Mouse (Mus musculus) MEL (cell line): ENCODE measurements around the gene Numbl. TPM values are rescaled to one million over a fixed set of nuclear protein-coding genes. Genes with fewer than 3 reads are reported as not detected.

Experiments used
- DNase-seq: peaks from one replicate; pipeline ENCODE4 v3.0.0; 2011; ENCODE audit warnings: low read depth, low spot score
- H3K27ac ChIP-seq: 2 replicates; pipeline ENCODE4 v1.5.1; 2012; ENCODE audit warnings: low read depth, mild to moderate bottlenecking, control low read depth, low read length, moderate library complexity; ENCODE audit not compliant: control insufficient read depth
- H3K27me3 ChIP-seq, 2 experiments: fragments of 150-350 bp in 1 of 2; sonication (generic) in 1 of 2; 2 replicates each; pipeline ENCODE4 v1.6.1; 2012; ENCODE audit warnings: low read length in 2 of 2, mild to moderate bottlenecking in 2 of 2, improper control_type of control experiment in 1 of 2, moderate library complexity in 1 of 2; ENCODE audit not compliant: insufficient read depth in 2 of 2, control insufficient read depth in 1 of 2
- H3K36me3 ChIP-seq, 2 experiments: 2 replicates each; pipeline ENCODE4 v1.6.1; 2012 to 2014; ENCODE audit warnings: low read length in 2 of 2, improper control_type of control experiment in 1 of 2, inconsistent platforms in 1 of 2, mild to moderate bottlenecking in 1 of 2; ENCODE audit not compliant: insufficient read depth in 2 of 2, control insufficient read depth in 1 of 2
- H3K4me1 ChIP-seq, 2 experiments: fragments of 150-350 bp in 1 of 2; sonication (generic) in 1 of 2; 2 replicates each; pipeline ENCODE4 v1.6.1; 2012; ENCODE audit warnings: low read length in 2 of 2, improper control_type of control experiment in 1 of 2, mild to moderate bottlenecking in 1 of 2; ENCODE audit not compliant: insufficient read depth in 2 of 2, control insufficient read depth in 1 of 2
- H3K4me3 ChIP-seq, 2 experiments: fragments of 150-350 bp in 1 of 2; sonication (generic) in 1 of 2; 2 replicates each; pipeline ENCODE4 v1.5.1; 2012; ENCODE audit warnings: low read depth in 2 of 2, low read length in 2 of 2, mild to moderate bottlenecking in 2 of 2, moderate library complexity in 2 of 2, control low read depth in 1 of 2, improper control_type of control experiment in 1 of 2; ENCODE audit not compliant: control insufficient read depth in 1 of 2, insufficient read depth in 1 of 2
- H3K79me2 ChIP-seq: 2 replicates; pipeline ENCODE4 v1.6.1; 2012; ENCODE audit warnings: mild to moderate bottlenecking, low read length, moderate library complexity; ENCODE audit not compliant: control insufficient read depth, poor library complexity, insufficient read depth
- H3K9ac ChIP-seq: 2 replicates; pipeline ENCODE4 v1.6.1; 2012; ENCODE audit warnings: low read depth, mild to moderate bottlenecking, control low read depth, low read length, moderate library complexity; ENCODE audit not compliant: control insufficient read depth, poor library complexity, severe bottlenecking
- H3K9me3 ChIP-seq: fragments of 150-350 bp; sonication (generic); replicated peaks from 2 replicates; pipeline ENCODE4 v1.6.1; 2012; ENCODE audit warnings: mild to moderate bottlenecking, low read length, improper control_type of control experiment, moderate library complexity; ENCODE audit not compliant: insufficient read depth
- CHD1 ChIP-seq: IDR thresholded peaks from 2 replicates; pipeline ENCODE4 v1.6.1; 2012; ENCODE audit warnings: low read depth, mild to moderate bottlenecking, inconsistent platforms, low read length, improper control_type of control experiment
- CTCF ChIP-seq, 3 experiments: IDR thresholded peaks in 2 of 3; conservative IDR thresholded peaks in 1 of 3; 2 replicates each; pipeline ENCODE4 v1.5.1; 2011 to 2012; ENCODE audit warnings: low read length in 3 of 3, low read depth in 2 of 3, mild to moderate bottlenecking in 2 of 3, improper control_type of control experiment in 1 of 3, inconsistent platforms in 1 of 3, mixed read lengths in 1 of 3, moderate library complexity in 1 of 3; ENCODE audit not compliant: control insufficient read depth in 1 of 3, insufficient read depth in 1 of 3, poor library complexity in 1 of 3, severe bottlenecking in 1 of 3
- EP300 ChIP-seq, 2 experiments: IDR thresholded peaks; 2 replicates each; pipeline ENCODE4 v1.6.1; 2011; ENCODE audit warnings: improper control_type of control experiment in 2 of 2, low read length in 2 of 2, low read depth in 1 of 2, mild to moderate bottlenecking in 1 of 2
- ETS1 ChIP-seq: IDR thresholded peaks from 2 replicates; pipeline ENCODE4 v1.6.1; 2012; ENCODE audit warnings: low read depth, mild to moderate bottlenecking, inconsistent platforms, low read length, improper control_type of control experiment, moderate library complexity
- HCFC1 ChIP-seq: IDR thresholded peaks from 2 replicates; pipeline ENCODE4 v1.6.1; 2012; ENCODE audit warnings: low read depth, mild to moderate bottlenecking, inconsistent platforms, low read length, improper control_type of control experiment, moderate library complexity
- KAT2A ChIP-seq: conservative IDR thresholded peaks from 2 replicates; pipeline ENCODE4 v1.6.1; 2012; ENCODE audit warnings: low read depth, low read length, improper control_type of control experiment, inconsistent platforms
- MEF2A ChIP-seq: IDR thresholded peaks from 2 replicates; pipeline ENCODE4 v1.6.1; 2014; ENCODE audit warnings: low read depth, mild to moderate bottlenecking, inconsistent platforms, low read length, improper control_type of control experiment; ENCODE audit not compliant: poor library complexity, insufficient replicate concordance, severe bottlenecking; ENCODE audit errors: extremely low read depth
- MYB ChIP-seq: IDR thresholded peaks from 2 replicates; pipeline ENCODE4 v1.6.1; 2011; ENCODE audit warnings: mild to moderate bottlenecking, low read depth, low read length, improper control_type of control experiment
- NELFE ChIP-seq: IDR thresholded peaks from 2 replicates; pipeline ENCODE4 v1.6.1; 2011; ENCODE audit warnings: low read depth, low read length, improper control_type of control experiment
- POLR2A ChIP-seq, 2 experiments: IDR thresholded peaks; 2 replicates each; pipeline ENCODE4 v1.6.1; 2011 to 2012; ENCODE audit warnings: low read length in 2 of 2, mild to moderate bottlenecking in 2 of 2, control low read depth in 1 of 2, improper control_type of control experiment in 1 of 2, low read depth in 1 of 2, moderate library complexity in 1 of 2; ENCODE audit not compliant: control insufficient read depth in 1 of 2, insufficient read depth in 1 of 2, poor library complexity in 1 of 2
- RAD21 ChIP-seq: IDR thresholded peaks from 2 replicates; pipeline ENCODE4 v1.6.1; 2011; ENCODE audit warnings: mild to moderate bottlenecking, low read depth, low read length, improper control_type of control experiment
- RCOR1 ChIP-seq: IDR thresholded peaks from 2 replicates; pipeline ENCODE4 v1.6.1; 2012; ENCODE audit warnings: low read depth, mild to moderate bottlenecking, inconsistent platforms, low read length, improper control_type of control experiment
- TAL1 ChIP-seq: IDR thresholded peaks from 2 replicates; pipeline ENCODE4 v1.6.1; 2012; ENCODE audit warnings: mild to moderate bottlenecking, inconsistent platforms, low read length, moderate library complexity, mixed read lengths
- TCF12 ChIP-seq: IDR thresholded peaks from 2 replicates; pipeline ENCODE4 v1.6.1; 2014; ENCODE audit warnings: low read depth, mild to moderate bottlenecking, inconsistent platforms, low read length, improper control_type of control experiment, moderate library complexity
- UBTF ChIP-seq: IDR thresholded peaks from 2 replicates; pipeline ENCODE4 v1.6.1; 2012; ENCODE audit warnings: low read depth, mild to moderate bottlenecking, inconsistent platforms, low read length, improper control_type of control experiment, moderate library complexity, borderline replicate concordance; ENCODE audit not compliant: insufficient read depth
- USF1 ChIP-seq: IDR thresholded peaks from 2 replicates; pipeline ENCODE4 v1.6.1; 2014; ENCODE audit warnings: low read depth, mild to moderate bottlenecking, inconsistent platforms, low read length, improper control_type of control experiment, moderate library complexity
- ZC3H11A ChIP-seq: IDR thresholded peaks from 2 replicates; pipeline ENCODE4 v1.6.1; 2012; ENCODE audit warnings: low read depth, mild to moderate bottlenecking, inconsistent platforms, low read length, improper control_type of control experiment
- ZMIZ1 ChIP-seq: IDR thresholded peaks from 2 replicates; pipeline ENCODE4 v1.6.1; 2012; ENCODE audit warnings: low read depth, mild to moderate bottlenecking, inconsistent platforms, low read length, improper control_type of control experiment, moderate library complexity
- ZNF384 ChIP-seq: IDR thresholded peaks from 2 replicates; pipeline ENCODE4 v1.6.1; 2012; ENCODE audit warnings: low read depth, mild to moderate bottlenecking, inconsistent platforms, low read length, improper control_type of control experiment
- polyA plus RNA-seq, 2 experiments: library from polyadenylated mRNA; stranded (reverse) in 1 of 2; unstranded in 1 of 2; fragments of >175 nt in 1 of 2; fragments of >200 nt in 1 of 2; gene quantifications; 2 replicates each; pipeline versions ENCODE4 v1.2.1 to v1.2.4; 2012; ENCODE audit warnings: low replicate concordance in 2 of 2, low read depth in 1 of 2; ENCODE audit not compliant: insufficient read length in 2 of 2, insufficient read depth in 1 of 2, missing spikeins in 1 of 2
- total RNA-seq: library from RNA; depleted of rRNA; stranded (reverse); fragments of 300-350 nt; gene quantifications from 2 replicates; pipeline ENCODE4 v1.2.3, GENCODE M21; 2012

Gene Numbl
- total and polyA plus RNA-seq, 3 experiments = 2.2 to 10.6 TPM; not detected in 1

GRCm38 (mm10) chr7:27300351-27300750, 42.1 kb downstream of the Numbl start:
- no peak overlapping the region for H3K27ac ChIP-seq
- TF ChIP-seq TAL1 = no peak
- no peak for TF ChIP-seq ZNF384
- TF ChIP-seq POLR2A (IDR thresholded peaks at IDR 0.05; ENCODE audit: control insufficient read depth in 1 of 2, insufficient read depth in 1 of 2, low read depth in 1 of 2, low read length in 2 of 2, poor library complexity in 1 of 2) = no peak
- TF ChIP-seq ZMIZ1 = no peak
- TF ChIP-seq MYB = no peak
- no peak for TF ChIP-seq RCOR1
- TF ChIP-seq RAD21 = no peak

GRCm38 (mm10) chr7:27300801-27301200, 42.6 kb downstream of the Numbl start:
- Histone ChIP-seq H3K79me2 (no peaks in the 10 kb centered on the region), H3K27me3 (no peaks in the 10 kb centered on the region), H3K9me3 (no peaks in the 10 kb centered on the region), H3K4me1 (no peaks in the 10 kb centered on the region), H3K9ac (no peak overlapping the region), H3K36me3 (no peaks in the 10 kb centered on the region), H3K4me3 (no peak overlapping the region), H3K27ac (no peak overlapping the region)
- no peak for DNase-seq
- no peak for TF ChIP-seq CHD1
- no peak for TF ChIP-seq TAL1
- TF ChIP-seq ZNF384 = no peak
- TF ChIP-seq USF1 = no peak
- no peak for TF ChIP-seq MYB
- no peak for TF ChIP-seq MEF2A
- TF ChIP-seq EP300 (IDR thresholded peaks at IDR 0.05; ENCODE audit: low read depth in 1 of 2, low read length in 2 of 2) = no peak
- TF ChIP-seq NELFE = no peak
- TF ChIP-seq TCF12 = no peak
- no peak for TF ChIP-seq ZMIZ1
- TF ChIP-seq ETS1 = no peak
- no peak for TF ChIP-seq ZC3H11A
- TF ChIP-seq UBTF = no peak
- no peak for TF ChIP-seq HCFC1
- TF ChIP-seq CTCF (IDR thresholded peaks at IDR 0.05 in 2 of 3, conservative IDR thresholded peaks at IDR 0.05 in 1 of 3; ENCODE audit: control insufficient read depth in 1 of 3, insufficient read depth in 1 of 3, low read depth in 2 of 3, low read length in 3 of 3, poor library complexity in 1 of 3, severe bottlenecking in 1 of 3) = no peak
- TF ChIP-seq RAD21 = no peak
- no peak for TF ChIP-seq KAT2A

More at GRCm38 (mm10) chr7:27300351-27300750, 42.1 kb downstream of the Numbl start:
- Histone ChIP-seq H3K9me3 (no peaks in the 10 kb centered on the region), H3K27me3 (no peaks in the 10 kb centered on the region), H3K9ac (no peak overlapping the region), H3K79me2 (no peaks in the 10 kb centered on the region), H3K36me3 (no peaks in the 10 kb centered on the region), H3K4me3 (no peak overlapping the region), H3K4me1 (no peaks in the 10 kb centered on the region)
- DNase-seq = no peak
